Mouse (Mus musculus) C2C12 (cell line): ENCODE data around the gene Krtap19-9b. TPM values are rescaled to one million over a fixed set of nuclear protein-coding genes. Genes with fewer than 3 reads are reported as not detected.

Source experiments
- H3K27me3 ChIP-seq: one replicate; pipeline ENCODE4 v1.6.1; 2011; ENCODE audit not compliant: control insufficient read depth, insufficient read depth, insufficient read length
- H3K36me3 ChIP-seq: one replicate; pipeline ENCODE4 v1.6.1; 2011; ENCODE audit not compliant: control insufficient read depth, insufficient read depth
- H3K4me3 ChIP-seq: one replicate; pipeline ENCODE4 v1.5.1; 2011; ENCODE audit warnings: mild to moderate bottlenecking, control low read depth; ENCODE audit not compliant: poor library complexity, insufficient read depth, severe bottlenecking
- H3K79me2 ChIP-seq: one replicate; pipeline ENCODE4 v1.6.1; 2011; ENCODE audit not compliant: control insufficient read depth, insufficient read depth
- H3K79me3 ChIP-seq: one replicate; pipeline ENCODE4 v1.6.1; 2011; ENCODE audit warnings: low read depth, control low read depth
- H3ac ChIP-seq: one replicate; pipeline ENCODE3; 2011; ENCODE audit warnings: low read depth; ENCODE audit not compliant: control insufficient read depth, insufficient read length
- CEBPB ChIP-seq: IDR thresholded peaks from one replicate; pipeline ENCODE4 v1.6.1; 2011; ENCODE audit warnings: low read depth, mild to moderate bottlenecking, control low read depth, moderate library complexity
- CTCF ChIP-seq: IDR thresholded peaks from one replicate; pipeline ENCODE4 v1.5.1; 2011; ENCODE audit not compliant: control insufficient read depth, insufficient read depth, insufficient read length
- FOSL1 ChIP-seq: IDR thresholded peaks from one replicate; pipeline ENCODE4 v1.8.0; 2011; ENCODE audit warnings: mild to moderate bottlenecking, low read length; ENCODE audit not compliant: poor library complexity, insufficient read depth, severe bottlenecking
- MAX ChIP-seq: IDR thresholded peaks from one replicate; pipeline ENCODE4 v1.6.1; 2011; ENCODE audit warnings: mild to moderate bottlenecking, control low read depth
- MYOD1 ChIP-seq: IDR thresholded peaks from one replicate; pipeline ENCODE4 v1.6.1; 2011; ENCODE audit warnings: low read depth; ENCODE audit not compliant: control insufficient read depth, insufficient read length
- MYOG ChIP-seq: IDR thresholded peaks from one replicate; pipeline ENCODE4 v1.6.1; 2011; ENCODE audit not compliant: control insufficient read depth, insufficient read length; ENCODE audit errors: extremely low read depth
- USF1 ChIP-seq: IDR thresholded peaks from one replicate; pipeline ENCODE4 v1.6.1; 2011; ENCODE audit warnings: low read depth, mild to moderate bottlenecking, control low read depth, moderate library complexity
- polyA plus RNA-seq: library from polyadenylated mRNA; unstranded; fragments of >200 nt; fragmentation: generic; extraction: Trizol; gene quantifications from one replicate; pipeline ENCODE4 v1.2.1, GENCODE M21; 2012; ENCODE audit warnings: missing spikeins

Krtap19-9b gene
- polyA plus RNA-seq, 1 experiment: not detected

GRCm38 (mm10) chr16:88884989-88885388, 47.1 kb downstream of the Krtap19-9b start, which contains the start of gene Krtap19-4:
Gene Krtap19-4 (minus strand): TSS chr16:88885089.
- TF ChIP-seq CEBPB (no peak), USF1 (no peak), CTCF (no peak), MYOG (no peak), FOSL1 (no peak), MAX (no peak), MYOD1 (no peak)
- Histone ChIP-seq H3K4me3 (no peak within 1 kb of the TSS), H3ac (no peak within 1 kb of the TSS), H3K36me3 (no peaks in the 10 kb centered on the region), H3K79me2 (no peaks in the 10 kb centered on the region), H3K79me3 (no peaks in the 10 kb centered on the region), H3K27me3 (no peaks in the 10 kb centered on the region)

Other genes with a start within 250 kb of the Krtap19-9b start
- not detected for gene 2310061N02Rik, start 224.3 kb downstream of the Krtap19-9b start, polyA plus RNA-seq
- gene Krtap13-1, start 203.4 kb downstream of the Krtap19-9b start, polyA plus RNA-seq: not detected
- gene Krtap13, start 180.6 kb downstream of the Krtap19-9b start, polyA plus RNA-seq: not detected
- not detected for gene 2310034C09Rik, start 173.4 kb downstream of the Krtap19-9b start, polyA plus RNA-seq
- not detected for gene 2310057N15Rik, start 158.1 kb downstream of the Krtap19-9b start, polyA plus RNA-seq
- gene Gm5965, start 154.4 kb downstream of the Krtap19-9b start, polyA plus RNA-seq: not detected
- not detected for gene Gm20741, start 120.0 kb downstream of the Krtap19-9b start, polyA plus RNA-seq
- not detected for gene Krtap15, start 112.0 kb downstream of the Krtap19-9b start, polyA plus RNA-seq
- gene Krtap14, start 106.1 kb downstream of the Krtap19-9b start, polyA plus RNA-seq: not detected
- not detected for gene Krtap19-1, start 62.9 kb downstream of the Krtap19-9b start, polyA plus RNA-seq
- gene Krtap19-2, start 58.0 kb downstream of the Krtap19-9b start, polyA plus RNA-seq: not detected
- not detected for gene Krtap19-3, start 54.2 kb downstream of the Krtap19-9b start, polyA plus RNA-seq
- not detected for gene Krtap19-4, start 47.2 kb downstream of the Krtap19-9b start, polyA plus RNA-seq
- gene Krtap19-5, start 35.8 kb downstream of the Krtap19-9b start, polyA plus RNA-seq: not detected
- not detected for gene Krtap16-3, start 30.6 kb upstream of the Krtap19-9b start, polyA plus RNA-seq
- not detected for gene Krtap22-2, start 78.5 kb upstream of the Krtap19-9b start, polyA plus RNA-seq
- gene Gm10229, start 83.0 kb upstream of the Krtap19-9b start, polyA plus RNA-seq: not detected
- not detected for gene Krtap6-1, start 99.4 kb upstream of the Krtap19-9b start, polyA plus RNA-seq
- gene Gm10228, start 109.2 kb upstream of the Krtap19-9b start, polyA plus RNA-seq: not detected
- gene Krtap6-5, start 115.6 kb upstream of the Krtap19-9b start, polyA plus RNA-seq: not detected
- gene 1110025L11Rik, start 131.7 kb upstream of the Krtap19-9b start, polyA plus RNA-seq: not detected
- not detected for gene Krtap6-3, start 151.8 kb upstream of the Krtap19-9b start, polyA plus RNA-seq
- not detected for gene Gm6358, start 208.6 kb upstream of the Krtap19-9b start, polyA plus RNA-seq
- gene Gm10061, start 218.8 kb upstream of the Krtap19-9b start, polyA plus RNA-seq: not detected
- gene Gm9789, start 225.7 kb upstream of the Krtap19-9b start, polyA plus RNA-seq: not detected
- gene Gm7735, start 237.2 kb upstream of the Krtap19-9b start, polyA plus RNA-seq: not detected
- gene 1110057P08Rik, start 242.5 kb upstream of the Krtap19-9b start, polyA plus RNA-seq: not detected